Mouse (Mus musculus) brown adipose tissue, adult 24 weeks (tissue): ENCODE data around the gene Psmb3. TPM values are rescaled to one million over a fixed set of nuclear protein-coding genes. Genes with fewer than 3 reads are reported as not detected.

Experiments used
- polyA plus RNA-seq: library from polyadenylated mRNA; stranded (reverse); fragments of >200 nt; gene quantifications from 2 replicates; pipeline ENCODE4 v1.2.4, GENCODE M21; 2012; ENCODE audit not compliant: missing spikeins, insufficient read depth, insufficient read length

Gene Psmb3
- polyA plus RNA-seq, 1 experiment = 364 TPM

Other genes with a start within 250 kb of the Psmb3 start
- gene 4933428G20Rik, start 203.1 kb upstream of the Psmb3 start, polyA plus RNA-seq = not detected in 2 replicates
- gene Srcin1, start 127.2 kb upstream of the Psmb3 start, polyA plus RNA-seq = 0.21 and 0.32 TPM in 2 replicates
- not detected in 2 replicates for gene Epop, start 73.7 kb upstream of the Psmb3 start, polyA plus RNA-seq
- gene Mllt6, start 40.0 kb upstream of the Psmb3 start, polyA plus RNA-seq = 10.9 and 12.9 TPM in 2 replicates
- 420 and 579 TPM in 2 replicates for gene Cisd3, start 17.6 kb upstream of the Psmb3 start, polyA plus RNA-seq
- gene Pcgf2, start 2.9 kb upstream of the Psmb3 start, polyA plus RNA-seq = 6.8 and 12.7 TPM in 2 replicates
- gene Pip4k2b, start 41.3 kb downstream of the Psmb3 start, polyA plus RNA-seq = 6.1 and 10.3 TPM in 2 replicates
- 5.8 and 7.1 TPM in 2 replicates for gene Cwc25, start 63.2 kb downstream of the Psmb3 start, polyA plus RNA-seq
- not detected in 2 replicates for gene 1700001P01Rik, start 72.5 kb downstream of the Psmb3 start, polyA plus RNA-seq
- 268 and 348 TPM in 2 replicates for gene Rpl23, start 79.0 kb downstream of the Psmb3 start, polyA plus RNA-seq
- 56.3 and 58.1 TPM in 2 replicates for gene Lasp1, start 95.6 kb downstream of the Psmb3 start, polyA plus RNA-seq
- gene B230217C12Rik, start 137.4 kb downstream of the Psmb3 start, polyA plus RNA-seq = 0.59 and 2.0 TPM in 2 replicates
- gene Fbxo47, start 180.8 kb downstream of the Psmb3 start, polyA plus RNA-seq = 1.3 and 1.8 TPM in 2 replicates